Mouse (Mus musculus): ENCODE data around the gene Zfp791. TPM values are rescaled to one million over a fixed set of nuclear protein-coding genes. Genes with fewer than 3 reads are reported as not detected.

The Zfp791 gene
- total and polyA plus RNA-seq, 2 experiments from 2014 or later, result 0.15 to 0.97 TPM

DNA sequence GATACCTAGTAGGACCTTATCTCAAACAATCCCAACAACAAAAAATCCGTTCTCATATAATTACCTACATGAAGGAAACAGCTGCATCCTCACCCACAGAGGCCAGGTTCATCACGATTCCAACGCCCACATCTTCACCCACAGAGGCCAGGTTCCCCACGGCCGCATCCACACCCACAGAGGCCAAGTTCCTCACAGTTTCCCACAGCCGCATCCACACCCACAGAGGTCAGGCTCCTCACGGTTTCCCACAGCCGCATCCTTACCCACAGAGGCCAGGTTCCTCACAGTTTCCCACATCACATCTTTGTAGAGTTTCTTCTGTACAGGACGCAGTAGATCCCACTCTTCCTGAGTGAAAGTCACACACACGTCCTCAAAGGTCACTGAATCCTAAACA lies 9.7 kb downstream of the Zfp791 start:
- Histone ChIP-seq H3K4me2 (ENCODE audit: low read depth, low read length) (no peak overlapping the region), H3K9me3 (replicated peaks; ENCODE audit: control insufficient read depth, low read length) (no peaks in the 10 kb centered on the region), H3K4me1 (ENCODE audit: control insufficient read depth, insufficient read depth) (no peaks in the 10 kb centered on the region), H3K36me3 (replicated peaks; ENCODE audit: control insufficient read depth, insufficient read depth, low read length) (peaks cover 26% of the 10 kb centered on the region), H3K9ac (replicated peaks; ENCODE audit: low read depth, low read length) (no peak overlapping the region), H3K27ac (ENCODE audit: low read depth) (no peak overlapping the region), H3K27me3 (ENCODE audit: control insufficient read depth, insufficient read depth, low read length) (no peaks in the 10 kb centered on the region), H3K4me3 (ENCODE audit: low read depth, low read length) (no peak overlapping the region)
- WGBS, result 92% methylated on average over 10 of the region's 10 CpGs
- DNase-seq (ENCODE audit: low spot score) (no peak), ATAC-seq (ENCODE audit: insufficient read depth, low read depth) (no peak)
- TF ChIP-seq CTCF (IDR thresholded peaks at IDR 0.05; ENCODE audit: low read depth) (no peak), EP300 (IDR thresholded peaks at IDR 0.05; ENCODE audit: low read depth) (no peak)

DNA sequence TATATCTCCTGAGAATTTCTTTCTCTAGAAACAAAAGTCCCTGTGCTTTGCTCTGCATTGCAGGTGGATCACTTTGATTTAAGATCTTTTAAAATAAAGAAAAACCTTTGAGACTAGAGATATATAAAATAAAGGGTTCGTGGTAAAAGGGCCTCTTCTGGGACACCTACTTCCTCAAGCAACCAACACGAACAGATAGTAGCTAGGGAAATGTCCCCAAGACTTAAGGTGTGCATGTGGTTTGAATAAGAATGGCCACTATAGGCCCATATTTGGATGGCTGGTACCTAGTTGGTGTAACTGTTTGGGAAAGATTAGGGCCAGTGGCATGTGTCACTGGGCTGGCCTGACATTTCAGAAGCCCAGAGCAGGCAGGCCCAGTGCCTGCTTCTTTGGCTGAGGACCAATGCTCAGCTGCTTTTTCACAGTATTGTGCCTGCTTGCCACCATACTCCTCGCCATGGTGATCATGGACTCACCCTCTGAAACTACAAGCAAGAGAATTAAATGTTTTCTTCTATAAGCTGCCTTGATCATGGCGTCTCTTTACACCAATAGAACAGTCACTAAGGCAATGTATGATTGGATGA lies 22.7 kb downstream of the Zfp791 start:
- Histone ChIP-seq H3K4me2 (ENCODE audit: low read depth, low read length) (no peak overlapping the region), H3K9me3 (replicated peaks; ENCODE audit: control insufficient read depth, low read length) (no peaks in the 10 kb centered on the region), H3K9ac (replicated peaks; ENCODE audit: low read depth, low read length) (no peak overlapping the region), H3K4me3 (ENCODE audit: low read depth, low read length) (no peak overlapping the region), H3K27me3 (ENCODE audit: control insufficient read depth, insufficient read depth, low read length) (no peaks in the 10 kb centered on the region), H3K27ac (ENCODE audit: low read depth) (no peak overlapping the region), H3K36me3 (replicated peaks; ENCODE audit: control insufficient read depth, insufficient read depth, low read length) (peaks cover 34% of the 10 kb centered on the region), H3K4me1 (ENCODE audit: control insufficient read depth, insufficient read depth) (no peaks in the 10 kb centered on the region)
- TF ChIP-seq EP300 (IDR thresholded peaks at IDR 0.05; ENCODE audit: low read depth) (no peak), CTCF (IDR thresholded peaks at IDR 0.05; ENCODE audit: low read depth) (no peak)
- ATAC-seq (ENCODE audit: insufficient read depth, low read depth) (no peak), DNase-seq (ENCODE audit: low spot score) (no peak)
- 70% methylated on average over 4 of the region's 4 CpGs for WGBS

DNA sequence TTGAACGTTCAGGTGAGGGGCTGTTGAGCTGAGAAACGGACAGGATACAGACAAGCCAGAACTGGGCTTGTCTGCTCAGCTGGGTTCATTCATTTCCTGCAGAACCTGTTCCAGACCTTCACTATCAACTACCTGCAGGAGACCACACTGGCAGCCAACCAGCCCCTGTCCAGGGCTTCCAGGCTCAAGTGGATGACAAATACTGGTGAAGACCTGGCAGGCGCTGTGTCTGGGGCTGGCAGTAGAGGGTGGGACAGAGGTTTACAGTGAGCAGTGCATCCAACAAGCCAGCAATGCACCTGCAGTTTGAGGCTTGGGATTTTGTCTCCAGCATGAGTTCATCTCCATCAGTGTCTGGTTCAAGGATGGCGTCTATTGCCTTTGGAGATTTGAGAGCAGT lies 26.0 kb downstream of the Zfp791 start:
- H3K4me1 ChIP-seq (ENCODE audit: control insufficient read depth, insufficient read depth), result no peaks in the 10 kb centered on the region
- H3K9ac ChIP-seq (replicated peaks; ENCODE audit: low read depth, low read length), result no peak overlapping the region
- DNase-seq (ENCODE audit: low spot score), result no peak
- H3K27ac ChIP-seq (ENCODE audit: low read depth), result no peak overlapping the region
- no peak for ATAC-seq (ENCODE audit: insufficient read depth, low read depth)
- no peak overlapping the region for H3K4me3 ChIP-seq (ENCODE audit: low read depth, low read length)
- TF ChIP-seq CTCF (IDR thresholded peaks at IDR 0.05; ENCODE audit: low read depth), result no peak
- TF ChIP-seq EP300 (IDR thresholded peaks at IDR 0.05; ENCODE audit: low read depth), result no peak
- 91% methylated on average over 4 of the region's 4 CpGs for WGBS
- no peaks in the 10 kb centered on the region for H3K27me3 ChIP-seq (ENCODE audit: control insufficient read depth, insufficient read depth, low read length)
- H3K4me2 ChIP-seq (ENCODE audit: low read depth, low read length), result no peak overlapping the region
- peaks cover 52% of the 10 kb centered on the region for H3K36me3 ChIP-seq (replicated peaks; ENCODE audit: control insufficient read depth, insufficient read depth, low read length)
- no peaks in the 10 kb centered on the region for H3K9me3 ChIP-seq (replicated peaks; ENCODE audit: control insufficient read depth, low read length)

DNA sequence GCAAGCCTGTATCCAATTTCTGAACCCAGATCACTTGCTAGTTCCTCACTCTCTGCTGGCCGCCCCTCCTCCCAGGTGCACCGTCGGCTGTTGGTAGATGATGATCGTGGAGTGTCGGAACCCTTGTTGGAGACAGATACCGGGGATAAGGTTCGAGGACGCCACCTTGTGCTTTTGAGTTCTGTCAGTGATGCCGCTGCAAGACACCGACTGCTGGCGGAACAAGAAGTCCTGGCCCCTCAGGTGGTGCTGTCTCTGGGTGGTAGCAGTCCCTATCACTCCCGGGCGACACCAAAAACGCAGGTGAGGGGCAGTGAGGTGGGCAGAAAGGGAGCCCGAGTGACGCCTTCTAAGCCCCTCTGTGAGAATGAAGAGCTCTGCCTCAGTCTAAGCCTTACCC lies 26.7 kb downstream of the Zfp791 start:
- no peak overlapping the region for H3K27ac ChIP-seq (ENCODE audit: low read depth)
- no peak for ATAC-seq (ENCODE audit: insufficient read depth, low read depth)

DNA sequence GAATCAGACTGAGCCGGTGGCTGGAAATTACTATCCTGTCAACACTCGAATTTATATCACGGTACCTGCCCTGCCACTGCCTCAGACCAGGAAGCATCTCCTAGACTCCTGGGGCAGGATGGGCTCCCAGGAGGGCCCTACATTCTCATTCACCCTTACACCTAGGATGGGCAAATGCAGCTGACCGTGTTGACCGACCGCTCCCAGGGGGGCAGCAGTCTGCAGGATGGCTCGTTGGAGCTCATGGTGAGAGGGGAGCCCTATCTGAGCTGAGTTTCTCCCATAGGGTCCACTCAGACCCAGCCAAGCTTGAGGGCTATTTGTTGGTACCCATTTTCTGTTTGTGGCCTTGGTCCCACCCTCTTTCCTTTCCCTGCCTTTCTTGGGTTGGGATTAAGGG lies 27.3 kb downstream of the Zfp791 start:
- H3K36me3 ChIP-seq (replicated peaks; ENCODE audit: control insufficient read depth, insufficient read depth, low read length), result peaks cover 52% of the 10 kb centered on the region
- no peak for DNase-seq (ENCODE audit: low spot score)
- TF ChIP-seq EP300 (IDR thresholded peaks at IDR 0.05; ENCODE audit: low read depth) (no peak), CTCF (IDR thresholded peaks at IDR 0.05; ENCODE audit: low read depth) (no peak)

More for the DNA sequence above, 26.7 kb downstream of the Zfp791 start:
- no peaks in the 10 kb centered on the region for H3K4me1 ChIP-seq (ENCODE audit: control insufficient read depth, insufficient read depth)
- WGBS, result 89% methylated on average over 16 of the region's 16 CpGs
- no peak overlapping the region for H3K4me3 ChIP-seq (ENCODE audit: low read depth, low read length)
- H3K27me3 ChIP-seq (ENCODE audit: control insufficient read depth, insufficient read depth, low read length), result no peaks in the 10 kb centered on the region
- no peak for TF ChIP-seq EP300 (IDR thresholded peaks at IDR 0.05; ENCODE audit: low read depth)
- TF ChIP-seq CTCF (IDR thresholded peaks at IDR 0.05; ENCODE audit: low read depth), result no peak
- no peak for DNase-seq (ENCODE audit: low spot score)
- no peak overlapping the region for H3K4me2 ChIP-seq (ENCODE audit: low read depth, low read length)
- no peaks in the 10 kb centered on the region for H3K9me3 ChIP-seq (replicated peaks; ENCODE audit: control insufficient read depth, low read length)
- H3K36me3 ChIP-seq (replicated peaks; ENCODE audit: control insufficient read depth, insufficient read depth, low read length), result peaks cover 52% of the 10 kb centered on the region
- H3K9ac ChIP-seq (replicated peaks; ENCODE audit: low read depth, low read length), result no peak overlapping the region

DNA sequence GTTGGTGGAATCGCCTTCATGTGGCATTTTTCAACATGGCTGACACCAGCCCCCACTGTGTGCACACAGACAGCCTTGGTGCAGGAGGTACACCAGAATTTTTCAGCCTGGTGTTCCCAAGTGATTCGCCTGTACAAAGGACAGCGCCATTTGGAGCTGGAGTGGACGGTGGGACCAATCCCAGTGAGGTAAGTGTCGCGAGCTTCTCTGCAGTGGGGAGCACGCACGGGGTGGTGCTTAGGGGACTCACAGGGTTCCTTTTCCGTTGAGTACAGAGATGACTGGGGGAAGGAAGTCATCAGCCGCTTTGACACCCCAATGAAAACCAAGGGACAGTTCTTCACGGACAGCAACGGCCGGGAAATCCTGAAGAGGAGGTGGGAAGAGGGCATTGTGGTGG lies 27.8 kb downstream of the Zfp791 start:
- Histone ChIP-seq H3K9ac (replicated peaks; ENCODE audit: low read depth, low read length) (no peak overlapping the region), H3K9me3 (replicated peaks; ENCODE audit: control insufficient read depth, low read length) (no peaks in the 10 kb centered on the region), H3K36me3 (replicated peaks; ENCODE audit: control insufficient read depth, insufficient read depth, low read length) (peaks cover 52% of the 10 kb centered on the region), H3K27ac (ENCODE audit: low read depth) (no peak overlapping the region), H3K4me1 (ENCODE audit: control insufficient read depth, insufficient read depth) (no peaks in the 10 kb centered on the region), H3K4me3 (ENCODE audit: low read depth, low read length) (no peak overlapping the region), H3K27me3 (ENCODE audit: control insufficient read depth, insufficient read depth, low read length) (no peaks in the 10 kb centered on the region), H3K4me2 (ENCODE audit: low read depth, low read length) (no peak overlapping the region)
- TF ChIP-seq CTCF (IDR thresholded peaks at IDR 0.05; ENCODE audit: low read depth) (no peak), EP300 (IDR thresholded peaks at IDR 0.05; ENCODE audit: low read depth) (no peak)
- WGBS, result 91% methylated on average over 13 of the region's 13 CpGs
- DNase-seq (ENCODE audit: low spot score), result no peak
- ATAC-seq (ENCODE audit: insufficient read depth, low read depth), result no peak

More for the DNA sequence above, 27.3 kb downstream of the Zfp791 start:
- 89% methylated on average over 7 of the region's 7 CpGs for WGBS
- no peak for ATAC-seq (ENCODE audit: insufficient read depth, low read depth)
- Histone ChIP-seq H3K4me2 (ENCODE audit: low read depth, low read length) (no peak overlapping the region), H3K9me3 (replicated peaks; ENCODE audit: control insufficient read depth, low read length) (no peaks in the 10 kb centered on the region), H3K4me3 (ENCODE audit: low read depth, low read length) (no peak overlapping the region), H3K27ac (ENCODE audit: low read depth) (no peak overlapping the region), H3K9ac (replicated peaks; ENCODE audit: low read depth, low read length) (no peak overlapping the region), H3K4me1 (ENCODE audit: control insufficient read depth, insufficient read depth) (no peaks in the 10 kb centered on the region), H3K27me3 (ENCODE audit: control insufficient read depth, insufficient read depth, low read length) (no peaks in the 10 kb centered on the region)

Measured in heart, postnatal 0 days (tissue).